Mouse (Mus musculus): Measurements from ENCODE around the gene Atg7.

Atg7 gene

GRCm38 (mm10) chr6:114900194-114900593 lies 257.3 kb downstream of the Atg7 start:
- DNase-seq (ENCODE audit: extremely low read depth, low read depth): no peak

- peak; percentile 46 for DNase-seq (ENCODE audit: extremely low read depth, low read depth)
Observed at GRCm38 (mm10) chr6:114901321-114901824, 258.5 kb downstream of the Atg7 start.

- DNase-seq (ENCODE audit: extremely low read depth, low read depth): no peak
Observed at GRCm38 (mm10) chr6:114901921-114902320, 259.0 kb downstream of the Atg7 start.

- no peak for DNase-seq (ENCODE audit: extremely low read depth, low read depth)
Observed at GRCm38 (mm10) chr6:114904233-114904632, 261.3 kb downstream of the Atg7 start.

- no peak for DNase-seq (ENCODE audit: extremely low read depth, low read depth)
Observed at GRCm38 (mm10) chr6:114904818-114905217, 261.9 kb downstream of the Atg7 start.

- DNase-seq (ENCODE audit: extremely low read depth, low read depth): no peak
Observed at GRCm38 (mm10) chr6:114905253-114906028, 262.5 kb downstream of the Atg7 start.

- no peak for DNase-seq (ENCODE audit: extremely low read depth, low read depth)
Observed at GRCm38 (mm10) chr6:114906209-114906608, 263.3 kb downstream of the Atg7 start.

GRCm38 (mm10) chr6:114907459-114907858 lies 264.6 kb downstream of the Atg7 start:
- no peak for DNase-seq (ENCODE audit: extremely low read depth, low read depth)

- no peak for DNase-seq (ENCODE audit: extremely low read depth, low read depth)
Observed at GRCm38 (mm10) chr6:114909801-114910200, 266.9 kb downstream of the Atg7 start.

Data from MEL-GATA-1-ER (cell line).